Mouse (Mus musculus) hindbrain, embryonic 10.5 days (tissue): Measurements from ENCODE around the gene Psen2. TPM values are rescaled to one million over a fixed set of nuclear protein-coding genes. Genes with fewer than 3 reads are reported as not detected.

Experiments used
- DNase-seq: peaks from one replicate; pipeline ENCODE4 v3.0.0-alpha.2; 2017; ENCODE audit warnings: low spot score
- H3K27ac ChIP-seq: fragments of 300-500 bp; sonication (generic); 2 replicates; pipeline ENCODE4 v1.5.1; 2016; ENCODE audit warnings: mild to moderate bottlenecking, moderate library complexity
- H3K27me3 ChIP-seq: fragments of 300-500 bp; sonication (generic); 2 replicates; pipeline ENCODE4 v1.6.1; 2016; ENCODE audit warnings: mild to moderate bottlenecking; ENCODE audit not compliant: poor library complexity, insufficient read depth, severe bottlenecking
- H3K36me3 ChIP-seq: fragments of 300-500 bp; sonication (generic); 2 replicates; pipeline ENCODE4 v1.6.1; 2016; ENCODE audit warnings: mild to moderate bottlenecking, moderate library complexity
- H3K4me1 ChIP-seq: fragments of 300-500 bp; sonication (generic); replicated peaks from 2 replicates; pipeline ENCODE4 v1.6.1; 2016; ENCODE audit warnings: mild to moderate bottlenecking
- H3K4me3 ChIP-seq: fragments of 300-500 bp; sonication (generic); 2 replicates; pipeline ENCODE4 v1.5.1; 2016; ENCODE audit warnings: mild to moderate bottlenecking, moderate library complexity
- H3K9me3 ChIP-seq: fragments of 300-500 bp; sonication (generic); 2 replicates; pipeline ENCODE4 v1.6.1; 2016; ENCODE audit warnings: mild to moderate bottlenecking, moderate library complexity
- WGBS: fragments of 180-500 bp; shearing (Covaris S2); methylation state at CpG from one replicate; pipeline ENCODE4 v1.1.7; 2016; 5-methylcytosine and 5-hydroxymethylcytosine counted together
- polyA plus RNA-seq: library from polyadenylated mRNA; unstranded; fragments of >200 nt; fragmentation: Nextera tagmentation; extraction: Ambion mirVana; gene quantifications from 2 replicates; pipeline ENCODE4 v1.2.1, GENCODE M21; 2016

The Psen2 gene
- polyA plus RNA-seq, 1 experiment from 2014 or later = 8.3 TPM

- no peak for DNase-seq
- Histone ChIP-seq H3K27ac (no peak overlapping the region), H3K27me3 (peaks cover 22% of the 10 kb centered on the region), H3K4me3 (no peak overlapping the region), H3K36me3 (no peaks in the 10 kb centered on the region), H3K9me3 (no peaks in the 10 kb centered on the region), H3K4me1 (peaks cover 28% of the 10 kb centered on the region)
- WGBS = 47% methylated on average over 10 of the region's 10 CpGs
Observed at GRCm38 (mm10) chr1:180251176-180252048, 11.8 kb downstream of the Psen2 start.

DNA sequence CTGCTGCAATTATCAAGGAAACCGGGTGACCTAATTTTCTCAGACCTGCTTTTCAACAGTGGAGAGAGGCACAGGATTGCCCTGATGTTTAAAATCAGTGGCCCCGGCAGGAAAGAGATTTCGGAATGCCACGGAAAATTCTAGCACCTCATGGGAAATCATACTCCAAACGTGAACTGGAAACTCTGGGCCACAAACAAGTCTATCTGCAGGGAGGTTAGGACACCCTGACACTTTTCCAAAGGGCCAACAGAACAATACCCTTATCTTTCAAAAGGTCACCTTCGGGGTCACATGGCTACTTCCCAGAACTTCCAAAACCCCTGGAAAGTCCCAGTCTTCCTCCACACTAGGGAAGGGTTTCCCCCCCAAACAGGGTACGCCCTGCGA lies 12.8 kb downstream of the Psen2 start:
- H3K36me3 ChIP-seq = no peaks in the 10 kb centered on the region
- H3K27me3 ChIP-seq = peaks cover 20% of the 10 kb centered on the region
- DNase-seq = no peak
- no peak overlapping the region for H3K4me3 ChIP-seq
- H3K4me1 ChIP-seq = peaks cover 24% of the 10 kb centered on the region
- H3K9me3 ChIP-seq = no peaks in the 10 kb centered on the region
- H3K27ac ChIP-seq = no peak overlapping the region
- 68% methylated on average over 8 of the region's 8 CpGs for WGBS

DNA sequence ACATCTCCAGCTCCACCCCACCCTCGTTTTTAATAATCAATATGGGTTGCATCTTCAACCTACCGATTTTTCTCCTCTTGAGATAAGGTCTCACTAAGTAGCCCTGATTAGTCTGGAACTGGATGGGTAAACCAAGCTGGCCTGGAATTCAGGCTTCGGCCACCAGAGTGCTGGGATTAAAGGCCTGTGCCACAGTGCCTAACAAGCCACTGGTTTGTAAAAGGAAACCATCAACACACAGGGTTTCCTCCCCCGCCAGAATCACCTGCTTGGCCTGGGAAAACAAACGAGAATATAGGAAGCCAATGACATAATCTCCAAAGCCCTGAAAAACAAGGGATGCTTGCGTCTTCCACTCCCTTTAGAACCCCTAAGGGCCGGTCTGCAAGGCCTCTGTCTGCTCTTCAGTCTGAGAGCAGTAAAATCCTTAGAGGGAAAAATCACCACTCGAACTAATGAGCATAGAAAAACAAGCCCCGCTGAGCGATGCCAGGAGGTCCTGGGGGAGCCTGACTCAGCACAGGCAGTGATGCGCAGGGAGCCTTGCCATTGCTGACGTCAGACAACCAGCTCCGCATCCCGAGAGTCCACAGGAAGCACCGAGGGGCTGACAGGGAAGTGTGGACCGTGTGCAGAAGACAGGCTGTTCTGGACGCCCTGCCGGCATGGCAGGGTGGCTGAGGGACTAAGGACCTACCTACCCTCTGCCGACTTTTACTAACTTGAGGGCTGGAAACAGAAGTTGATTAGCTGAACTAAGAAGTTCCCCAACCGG lies 13.4 kb downstream of the Psen2 start:
- peak; percentile 44 for DNase-seq
- no peaks in the 10 kb centered on the region for H3K9me3 ChIP-seq
- peaks cover 15% of the 10 kb centered on the region for H3K27me3 ChIP-seq
- peak overlapping the region; percentile 27; the same call in 1 of the 2 replicates for H3K4me3 ChIP-seq
- no peaks in the 10 kb centered on the region for H3K36me3 ChIP-seq
- WGBS = 22% methylated on average over 20 of the region's 20 CpGs
- H3K27ac ChIP-seq = no peak overlapping the region
- H3K4me1 ChIP-seq = peaks cover 20% of the 10 kb centered on the region

GRCm38 (mm10) chr1:180248593-180249146 lies 14.6 kb downstream of the Psen2 start:
- 90% methylated on average over 7 of the region's 7 CpGs for WGBS
- Histone ChIP-seq H3K9me3 (no peaks in the 10 kb centered on the region), H3K27ac (no peak overlapping the region), H3K27me3 (0 out of 2 replicates have a peak, but pooled peaks cover 3% of the 10 kb centered on the region), H3K4me1 (peaks cover 20% of the 10 kb centered on the region), H3K36me3 (no peaks in the 10 kb centered on the region; the same call in 1 of the 2 replicates), H3K4me3 (no peak overlapping the region)
- no peak for DNase-seq

- 87% methylated on average over 7 of the region's 7 CpGs for WGBS
- DNase-seq = no peak
- no peak overlapping the region for H3K4me3 ChIP-seq
- peaks cover 4% of the 10 kb centered on the region; the same call in 1 of the 2 replicates for H3K36me3 ChIP-seq
- H3K4me1 ChIP-seq = peaks cover 20% of the 10 kb centered on the region
- no peaks in the 10 kb centered on the region for H3K27me3 ChIP-seq
- H3K27ac ChIP-seq = no peak overlapping the region
- no peaks in the 10 kb centered on the region for H3K9me3 ChIP-seq
Observed at GRCm38 (mm10) chr1:180247901-180248300, 15.3 kb downstream of the Psen2 start.

DNA sequence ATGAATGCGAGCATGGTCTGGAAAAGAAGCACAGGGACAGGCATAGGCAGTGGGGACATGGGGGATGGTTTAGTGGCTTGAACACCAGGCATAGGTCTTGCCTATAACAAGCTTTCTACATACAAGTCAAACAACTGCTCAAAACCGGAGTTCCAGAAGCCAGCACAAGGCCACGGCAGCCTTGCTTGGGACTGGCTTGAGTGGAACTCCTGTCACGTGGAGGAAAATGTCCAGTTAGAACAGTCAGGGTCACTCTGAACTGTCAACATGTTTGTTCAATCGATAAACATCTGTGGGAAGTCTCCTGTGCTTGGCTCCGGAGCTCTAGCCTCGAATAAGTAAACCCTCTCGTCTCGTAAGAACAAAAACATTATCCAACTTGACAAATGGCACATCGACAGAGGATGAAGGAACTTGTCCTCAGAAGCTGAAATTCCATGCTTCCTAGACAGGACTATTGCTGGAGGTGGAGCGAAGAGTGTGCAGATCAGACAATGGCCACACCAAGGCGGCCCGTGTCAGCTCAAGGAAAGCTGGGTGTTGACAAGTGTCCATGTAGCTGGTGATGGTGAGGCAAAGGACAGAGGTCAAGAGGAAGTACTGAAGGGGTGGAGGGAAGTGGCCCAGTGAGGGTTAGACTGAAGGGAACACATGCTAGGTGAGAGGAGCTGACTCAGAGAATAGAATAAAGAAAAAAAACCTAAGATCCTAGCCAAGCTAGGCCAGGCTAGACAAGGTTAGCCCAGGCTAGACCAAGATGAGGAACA lies 17.3 kb downstream of the Psen2 start:
- Histone ChIP-seq H3K9me3 (no peaks in the 10 kb centered on the region), H3K27ac (no peak overlapping the region), H3K4me3 (no peak overlapping the region), H3K36me3 (peaks cover 4% of the 10 kb centered on the region; the same call in 1 of the 2 replicates), H3K4me1 (peaks cover 12% of the 10 kb centered on the region), H3K27me3 (no peaks in the 10 kb centered on the region)
- no peak for DNase-seq
- 90% methylated on average over 13 of the region's 13 CpGs for WGBS

DNA sequence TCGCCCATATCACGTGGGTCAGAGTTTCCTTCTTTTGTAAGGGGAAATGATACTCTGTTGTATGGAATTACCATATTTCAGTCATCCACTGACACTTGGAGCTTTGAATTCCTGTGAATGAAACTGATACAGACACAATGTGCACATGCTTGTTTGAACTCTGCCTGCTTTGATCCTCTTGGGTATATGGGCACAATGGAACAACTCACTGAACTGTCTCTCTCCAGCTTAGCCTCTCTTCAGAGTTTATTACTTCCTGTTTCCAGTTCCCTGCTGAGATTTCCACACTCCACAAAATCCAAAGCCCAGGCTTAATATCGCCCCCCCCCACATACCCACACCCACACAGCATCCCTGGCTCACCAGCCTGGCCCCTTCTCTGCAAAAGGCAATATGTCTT lies 31.5 kb downstream of the Psen2 start:
- H3K4me3 ChIP-seq = no peak overlapping the region
- peaks cover 13% of the 10 kb centered on the region for H3K4me1 ChIP-seq
- DNase-seq = no peak
- no peaks in the 10 kb centered on the region for H3K36me3 ChIP-seq
- no peak overlapping the region for H3K27ac ChIP-seq
- no peaks in the 10 kb centered on the region for H3K27me3 ChIP-seq
- peaks cover 5% of the 10 kb centered on the region; the same call in 1 of the 2 replicates for H3K9me3 ChIP-seq
- WGBS = 72% methylated on average over 3 of the region's 3 CpGs

GRCm38 (mm10) chr1:180230580-180230979 lies 32.7 kb downstream of the Psen2 start:
- Histone ChIP-seq H3K4me1 (peaks cover 24% of the 10 kb centered on the region), H3K27ac (no peak overlapping the region), H3K27me3 (no peaks in the 10 kb centered on the region), H3K9me3 (peaks cover 5% of the 10 kb centered on the region; the same call in 1 of the 2 replicates), H3K36me3 (no peaks in the 10 kb centered on the region), H3K4me3 (no peak overlapping the region)
- 25% methylated on average over 2 of the region's 2 CpGs for WGBS
- peak; percentile 44 for DNase-seq

GRCm38 (mm10) chr1:180229906-180230305 lies 33.3 kb downstream of the Psen2 start:
- DNase-seq = no peak
- 0 out of 2 replicates have a peak, but pooled peaks cover 2% of the 10 kb centered on the region for H3K27me3 ChIP-seq
- no peak overlapping the region for H3K27ac ChIP-seq
- 88% methylated on average over 7 of the region's 7 CpGs for WGBS
- H3K4me3 ChIP-seq = no peak overlapping the region
- no peaks in the 10 kb centered on the region for H3K36me3 ChIP-seq
- H3K9me3 ChIP-seq = peaks cover 5% of the 10 kb centered on the region; the same call in 1 of the 2 replicates
- peaks cover 31% of the 10 kb centered on the region for H3K4me1 ChIP-seq

DNA sequence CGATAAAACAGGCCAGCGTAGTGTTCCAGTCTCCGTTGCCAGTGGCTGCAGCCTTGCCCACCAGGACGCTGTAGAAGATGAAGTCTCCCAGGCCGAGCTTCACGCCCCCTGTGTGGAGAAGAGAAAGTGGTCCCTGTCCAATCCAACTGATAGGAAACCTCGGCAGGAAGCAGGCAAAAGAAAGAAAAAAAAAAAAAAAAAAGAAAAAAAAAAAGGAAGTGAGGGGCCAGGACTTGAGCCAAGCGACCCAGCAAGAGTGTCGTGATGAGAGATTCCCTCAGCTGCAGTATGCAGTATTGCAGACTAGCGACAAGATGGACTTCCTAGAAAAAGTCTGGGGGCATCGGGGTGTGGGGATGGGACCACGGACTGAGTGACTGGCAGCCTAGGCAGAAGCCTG lies 34.4 kb downstream of the Psen2 start:
- H3K27ac ChIP-seq = no peak overlapping the region
- H3K36me3 ChIP-seq = no peaks in the 10 kb centered on the region
- H3K4me1 ChIP-seq = peaks cover 31% of the 10 kb centered on the region
- WGBS = 88% methylated on average over 12 of the region's 12 CpGs
- no peak overlapping the region for H3K4me3 ChIP-seq
- H3K9me3 ChIP-seq = peaks cover 5% of the 10 kb centered on the region; the same call in 1 of the 2 replicates
- H3K27me3 ChIP-seq = 0 out of 2 replicates have a peak, but pooled peaks cover 5% of the 10 kb centered on the region
- DNase-seq = no peak

DNA sequence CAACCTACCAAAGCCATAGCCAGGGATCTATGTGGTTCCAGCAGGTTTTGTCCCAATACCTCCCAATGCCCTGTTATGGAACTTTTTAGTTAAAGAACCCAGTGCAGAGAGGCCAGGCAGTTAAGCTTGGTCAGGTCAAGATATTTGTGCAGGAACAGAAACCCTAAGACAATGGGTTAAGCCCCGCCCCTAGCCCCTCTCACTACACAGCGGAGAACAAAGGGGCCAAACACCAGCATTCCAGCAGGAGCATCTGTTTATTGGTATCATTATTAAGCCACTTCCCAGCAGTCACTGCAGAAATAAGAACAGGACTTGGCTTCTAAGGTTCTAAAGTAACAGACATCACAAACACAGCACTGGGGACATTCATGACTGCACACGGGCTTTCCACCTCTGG lies 36.5 kb downstream of the Psen2 start:
- WGBS = 70% methylated on average over 3 of the region's 3 CpGs
- no peak for DNase-seq
- Histone ChIP-seq H3K4me1 (peaks cover 26% of the 10 kb centered on the region), H3K27ac (peak overlapping the region; percentile 68), H3K9me3 (peaks cover 5% of the 10 kb centered on the region; the same call in 1 of the 2 replicates), H3K27me3 (0 out of 2 replicates have a peak, but pooled peaks cover 5% of the 10 kb centered on the region), H3K36me3 (no peaks in the 10 kb centered on the region), H3K4me3 (no peak overlapping the region)

DNA sequence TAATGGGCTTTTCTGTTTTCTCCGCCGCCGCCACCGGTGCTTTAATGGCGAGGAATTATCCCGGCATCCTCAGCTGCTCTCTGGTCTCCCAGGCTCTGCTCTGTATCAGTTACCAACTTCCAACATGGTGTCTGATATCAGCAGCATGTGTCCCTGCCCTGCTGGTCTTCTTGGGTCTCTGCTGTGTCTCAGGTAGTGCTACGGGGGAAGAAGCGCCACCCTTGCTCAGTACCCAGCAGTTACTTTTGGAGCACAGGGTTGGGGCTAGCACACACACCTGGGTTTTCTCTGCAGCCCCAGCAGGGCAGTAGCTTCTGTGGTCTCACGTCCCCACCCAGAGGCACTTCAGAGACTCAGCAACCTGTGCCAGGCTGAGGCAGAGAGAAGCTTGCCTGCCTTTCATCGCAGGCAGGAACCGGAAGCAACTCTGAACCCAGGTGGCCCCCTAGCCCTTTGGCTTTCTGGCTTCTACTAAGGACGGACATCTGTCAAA lies 37.0 kb downstream of the Psen2 start:
- 0 out of 2 replicates have a peak, but pooled peaks cover 5% of the 10 kb centered on the region for H3K27me3 ChIP-seq
- peaks cover 22% of the 10 kb centered on the region for H3K4me1 ChIP-seq
- peak overlapping the region; percentile 55 for H3K4me3 ChIP-seq
- peak overlapping the region; percentile 68 for H3K27ac ChIP-seq
- H3K9me3 ChIP-seq = peaks cover 5% of the 10 kb centered on the region; the same call in 1 of the 2 replicates
- 14% methylated on average over 12 of the region's 12 CpGs for WGBS
- no peaks in the 10 kb centered on the region for H3K36me3 ChIP-seq
- peak; percentile 38 for DNase-seq
